Mouse (Mus musculus): ENCODE results near the gene Gpr171. TPM values are rescaled to one million over a fixed set of nuclear protein-coding genes. Genes with fewer than 3 reads are reported as not detected.
"Not testable (repeated sequence)": the region's sequence is repeated elsewhere in the genome, so short reads cannot be mapped to it uniquely, and the experiment has no call there.

Gpr171 gene
- polyA plus RNA-seq, 1 experiment from 2014 or later, result 0.53 TPM

DNA sequence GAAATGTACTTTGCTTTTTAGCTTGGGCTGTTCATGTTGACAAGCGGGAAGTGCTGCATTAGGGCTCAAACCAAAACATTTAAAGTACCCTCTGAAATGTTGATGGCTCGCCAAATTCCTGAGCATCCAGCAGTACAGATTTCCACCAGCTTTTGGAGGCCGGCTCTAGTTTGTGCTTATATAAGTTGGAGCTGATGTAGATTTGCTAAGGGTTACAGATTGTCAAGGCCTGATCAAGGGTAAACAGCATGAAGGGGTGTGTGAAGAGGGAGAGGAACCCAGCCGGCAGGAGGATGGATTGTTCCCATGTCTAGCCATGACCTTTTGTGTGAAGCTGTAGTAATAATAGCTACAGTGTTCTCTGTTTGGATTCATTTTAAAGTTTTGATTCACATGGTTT, 29.5 kb upstream of the Gpr171 start:
- 85% methylated on average over 4 of the region's 4 CpGs for WGBS
- no peaks in the 10 kb centered on the region for H3K27me3 ChIP-seq (ENCODE audit: low read depth, poor library complexity, severe bottlenecking)
- no peak overlapping the region for H3K27ac ChIP-seq
- DNase-seq (ENCODE audit: low spot score), result no peak
- peaks cover 1% of the 10 kb centered on the region; the same call in 1 of the 2 replicates for H3K4me1 ChIP-seq
- no peaks in the 10 kb centered on the region for H3K36me3 ChIP-seq
- no peaks in the 10 kb centered on the region for H3K9me3 ChIP-seq (replicated peaks)
- H3K4me3 ChIP-seq, result no peak overlapping the region

DNA sequence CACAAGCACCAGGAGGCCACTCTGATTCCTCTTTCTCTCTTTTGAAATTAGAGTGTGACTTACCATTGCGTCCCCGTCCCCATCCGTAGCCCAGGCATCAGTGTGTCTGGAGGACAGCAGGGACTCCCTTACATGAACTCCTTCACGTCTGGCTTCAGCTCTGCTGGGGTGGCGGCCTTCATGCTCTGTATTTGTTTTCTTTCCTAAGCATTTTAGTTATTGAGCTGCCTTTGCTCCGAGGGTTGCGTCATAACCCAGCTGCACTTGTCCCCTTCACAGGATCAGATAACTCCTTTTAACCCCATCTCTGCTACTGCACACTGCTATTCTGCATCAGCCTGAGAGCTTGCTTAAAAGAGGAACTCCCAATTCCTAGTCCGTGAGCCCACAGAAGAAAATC, 28.8 kb upstream of the Gpr171 start:
- Histone ChIP-seq H3K27ac (no peak overlapping the region), H3K36me3 (no peaks in the 10 kb centered on the region), H3K9me3 (replicated peaks) (no peaks in the 10 kb centered on the region), H3K4me1 (peaks cover 8% of the 10 kb centered on the region; the same call in 1 of the 2 replicates), H3K27me3 (ENCODE audit: low read depth, poor library complexity, severe bottlenecking) (no peaks in the 10 kb centered on the region), H3K4me3 (no peak overlapping the region)
- 69% methylated on average over 8 of the region's 8 CpGs for WGBS
- DNase-seq (ENCODE audit: low spot score), result no peak

DNA sequence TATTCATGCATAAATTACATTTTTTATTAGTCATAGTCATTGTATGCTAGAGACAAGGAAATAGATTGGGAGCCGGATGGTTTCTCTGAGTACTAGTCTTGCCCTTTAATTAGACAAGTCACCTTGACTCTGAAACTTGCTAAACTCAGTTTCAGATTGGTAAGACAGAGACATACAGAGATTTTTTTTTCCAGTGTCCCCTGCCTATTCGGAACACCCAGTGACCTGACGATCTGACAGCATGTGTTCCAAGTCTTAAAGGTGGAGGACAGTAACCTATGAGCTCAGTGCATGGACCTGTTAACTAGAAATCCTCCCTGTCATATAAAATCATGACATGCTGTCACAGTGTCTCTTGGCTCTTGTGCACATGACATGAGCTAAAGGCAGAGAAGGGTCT, 27.9 kb upstream of the Gpr171 start:
- Histone ChIP-seq H3K27ac (no peak overlapping the region), H3K4me3 (no peak overlapping the region), H3K4me1 (peaks cover 8% of the 10 kb centered on the region; the same call in 1 of the 2 replicates), H3K27me3 (ENCODE audit: low read depth, poor library complexity, severe bottlenecking) (no peaks in the 10 kb centered on the region), H3K9me3 (replicated peaks) (no peaks in the 10 kb centered on the region), H3K36me3 (no peaks in the 10 kb centered on the region)
- WGBS, result 87% methylated on average over 3 of the region's 3 CpGs
- no peak for DNase-seq (ENCODE audit: low spot score)

DNA sequence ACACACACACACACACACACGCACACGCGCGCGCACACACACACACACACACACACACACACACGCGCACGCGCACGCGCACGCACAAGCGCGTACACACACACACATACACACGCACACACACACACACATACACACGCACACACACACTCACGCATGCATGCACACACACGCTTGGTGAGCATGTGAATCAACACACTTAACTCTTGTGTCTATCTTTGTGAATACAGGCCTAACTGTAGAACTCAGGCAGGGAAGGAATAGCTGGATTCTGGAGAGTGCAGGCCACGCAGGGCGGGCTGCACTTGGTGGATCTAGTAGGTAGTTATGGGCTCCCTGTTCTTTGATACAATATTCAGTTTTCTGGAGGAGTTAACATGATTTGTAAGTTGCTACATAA, 27.1 kb upstream of the Gpr171 start:
- Histone ChIP-seq H3K4me1 (peaks cover 14% of the 10 kb centered on the region), H3K36me3 (no peaks in the 10 kb centered on the region), H3K4me3 (no peak overlapping the region), H3K9me3 (replicated peaks) (no peaks in the 10 kb centered on the region), H3K27me3 (ENCODE audit: low read depth, poor library complexity, severe bottlenecking) (no peaks in the 10 kb centered on the region), H3K27ac (no peak overlapping the region)
- no peak for DNase-seq (ENCODE audit: low spot score)
- WGBS, result 80% methylated on average over 20 of the region's 20 CpGs

DNA sequence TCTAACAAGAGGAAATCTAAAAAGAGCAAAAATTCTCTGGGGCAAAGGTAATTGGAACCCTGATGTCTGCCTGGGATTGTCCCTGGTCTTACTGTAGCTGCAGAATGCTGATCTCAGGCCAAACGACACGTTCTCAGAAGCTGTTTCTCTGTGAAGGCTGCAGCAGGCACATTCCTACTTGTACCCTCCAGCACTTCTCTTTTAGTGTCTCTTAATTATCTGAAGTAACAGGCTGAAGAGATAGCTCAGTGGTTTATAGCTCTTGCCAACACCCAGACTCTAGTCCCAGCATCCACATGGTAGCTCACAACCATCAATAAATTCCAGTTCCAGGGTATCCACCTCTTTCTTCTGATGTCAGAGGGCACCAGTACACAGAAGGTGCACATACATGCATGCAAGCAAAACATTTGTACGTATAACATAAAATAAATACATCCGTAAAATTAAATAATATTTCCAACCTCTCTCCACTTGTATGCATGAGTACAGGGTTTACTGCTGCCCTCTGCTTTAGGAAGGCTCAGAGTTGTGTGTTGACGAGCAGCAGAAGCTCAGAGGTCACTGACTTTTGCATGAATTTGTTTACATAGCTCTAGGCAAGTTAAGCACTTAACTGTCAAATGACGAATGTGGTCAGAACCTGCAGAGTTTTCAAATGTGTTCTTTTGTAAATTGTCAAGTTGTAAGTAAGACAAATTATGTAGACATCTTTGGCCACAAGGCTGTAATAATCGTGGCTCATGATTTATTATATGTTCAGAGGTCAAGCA, 24.3 kb upstream of the Gpr171 start:
- DNase-seq (ENCODE audit: low spot score), result no peak

DNA sequence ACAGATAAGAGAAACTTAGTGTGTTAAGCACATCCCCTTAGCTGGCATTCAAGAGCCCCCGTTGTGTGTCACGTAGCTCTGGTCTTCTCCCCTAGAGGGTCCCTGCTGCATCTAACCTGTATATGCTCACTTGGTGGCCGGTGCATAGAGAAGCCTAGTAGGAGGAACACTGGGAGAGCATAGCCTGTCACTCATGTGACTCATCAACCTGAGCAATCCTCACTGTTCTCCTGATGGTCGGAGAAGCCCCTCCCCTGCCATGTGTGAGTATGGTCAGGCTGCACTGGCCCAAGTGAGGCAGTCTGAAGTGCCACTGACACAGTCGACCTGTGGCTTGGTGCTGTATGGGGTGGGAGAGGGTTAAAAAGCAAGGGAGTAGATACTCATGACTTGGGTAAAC, 23.4 kb upstream of the Gpr171 start:
- H3K4me3 ChIP-seq, result no peak overlapping the region
- H3K4me1 ChIP-seq, result peaks cover 16% of the 10 kb centered on the region
- H3K36me3 ChIP-seq, result no peaks in the 10 kb centered on the region
- no peaks in the 10 kb centered on the region for H3K9me3 ChIP-seq (replicated peaks)
- WGBS, result 62% methylated on average over 5 of the region's 5 CpGs
- no peak for DNase-seq (ENCODE audit: low spot score)
- no peaks in the 10 kb centered on the region for H3K27me3 ChIP-seq (ENCODE audit: low read depth, poor library complexity, severe bottlenecking)
- no peak overlapping the region for H3K27ac ChIP-seq

More for the DNA sequence above, 24.3 kb upstream of the Gpr171 start:
- Histone ChIP-seq H3K27ac (no peak overlapping the region), H3K36me3 (no peaks in the 10 kb centered on the region), H3K9me3 (replicated peaks) (no peaks in the 10 kb centered on the region), H3K27me3 (ENCODE audit: low read depth, poor library complexity, severe bottlenecking) (no peaks in the 10 kb centered on the region), H3K4me3 (no peak overlapping the region), H3K4me1 (peaks cover 16% of the 10 kb centered on the region)
- WGBS, result 36% methylated on average over 7 of the region's 7 CpGs

DNA sequence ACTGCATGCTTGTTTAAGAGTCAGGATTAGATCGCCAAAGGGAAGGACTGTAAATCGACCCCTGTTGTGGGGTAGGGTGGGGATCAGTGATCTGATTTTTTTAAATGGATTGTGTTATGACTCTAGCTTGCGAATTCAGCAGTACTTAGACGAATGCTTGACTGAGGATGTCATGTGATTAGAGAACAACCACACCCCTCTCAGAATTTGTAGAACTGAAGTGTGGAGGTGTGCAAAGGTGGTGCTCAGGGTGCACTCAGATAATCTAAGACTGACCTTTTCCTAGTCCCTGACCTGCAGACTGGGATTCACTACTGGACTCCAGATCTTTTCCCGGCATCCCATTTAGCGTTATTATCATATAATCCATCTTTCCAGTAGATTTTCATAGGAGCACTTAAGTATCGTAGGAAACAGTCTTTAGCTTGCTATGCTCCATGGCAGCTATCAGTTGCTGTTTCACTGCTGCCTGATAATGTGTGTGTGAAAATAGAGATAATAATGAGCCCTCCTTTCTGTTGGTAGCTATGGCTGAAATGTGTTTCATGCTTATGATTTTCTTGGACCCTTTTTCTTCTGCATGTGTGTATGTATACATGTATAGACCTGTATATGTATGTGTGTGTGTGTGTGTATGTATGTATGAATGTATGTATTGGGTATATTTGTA, 20.3 kb upstream of the Gpr171 start:
- Histone ChIP-seq H3K9me3 (replicated peaks) (no peaks in the 10 kb centered on the region), H3K4me1 (peaks cover 16% of the 10 kb centered on the region), H3K27me3 (ENCODE audit: low read depth, poor library complexity, severe bottlenecking) (no peaks in the 10 kb centered on the region), H3K36me3 (no peaks in the 10 kb centered on the region), H3K27ac (no peak overlapping the region), H3K4me3 (no peak overlapping the region)
- DNase-seq (ENCODE audit: low spot score), result no peak
- WGBS, result 72% methylated on average over 7 of the region's 7 CpGs

DNA sequence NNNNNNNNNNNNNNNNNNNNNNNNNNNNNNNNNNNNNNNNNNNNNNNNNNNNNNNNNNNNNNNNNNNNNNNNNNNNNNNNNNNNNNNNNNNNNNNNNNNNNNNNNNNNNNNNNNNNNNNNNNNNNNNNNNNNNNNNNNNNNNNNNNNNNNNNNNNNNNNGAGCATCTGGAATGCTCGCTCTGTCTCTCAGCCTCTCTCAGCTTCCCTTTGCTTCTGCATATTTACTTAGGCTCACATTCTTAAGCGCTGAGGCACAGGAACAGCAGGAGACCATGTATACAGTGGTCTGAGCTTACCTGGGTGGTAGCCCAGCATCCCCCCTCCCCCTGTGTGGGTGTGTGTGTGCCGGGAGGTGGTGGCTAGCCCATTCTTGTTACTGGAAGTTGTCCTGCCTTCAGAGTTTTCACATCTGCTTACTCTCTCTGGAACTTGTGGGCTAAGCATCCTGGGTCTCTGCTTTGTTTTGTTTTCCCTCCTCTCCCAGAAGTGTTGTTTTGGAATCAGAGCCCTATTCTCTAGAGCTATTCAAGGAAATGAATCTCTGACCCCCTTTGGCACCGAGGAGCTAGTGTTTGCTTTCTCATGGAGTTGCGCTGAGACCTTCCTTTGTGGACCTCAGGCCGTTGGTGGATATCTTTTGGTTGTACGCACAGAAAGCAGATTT, 19.6 kb upstream of the Gpr171 start:
- Histone ChIP-seq H3K36me3 (no peaks in the 10 kb centered on the region), H3K27ac (no peak overlapping the region), H3K4me1 (peaks cover 16% of the 10 kb centered on the region), H3K27me3 (ENCODE audit: low read depth, poor library complexity, severe bottlenecking) (no peaks in the 10 kb centered on the region), H3K9me3 (replicated peaks) (no peaks in the 10 kb centered on the region), H3K4me3 (no peak overlapping the region)
- DNase-seq (ENCODE audit: low spot score), result no peak
- 58% methylated on average over 7 of the region's 7 CpGs for WGBS

DNA sequence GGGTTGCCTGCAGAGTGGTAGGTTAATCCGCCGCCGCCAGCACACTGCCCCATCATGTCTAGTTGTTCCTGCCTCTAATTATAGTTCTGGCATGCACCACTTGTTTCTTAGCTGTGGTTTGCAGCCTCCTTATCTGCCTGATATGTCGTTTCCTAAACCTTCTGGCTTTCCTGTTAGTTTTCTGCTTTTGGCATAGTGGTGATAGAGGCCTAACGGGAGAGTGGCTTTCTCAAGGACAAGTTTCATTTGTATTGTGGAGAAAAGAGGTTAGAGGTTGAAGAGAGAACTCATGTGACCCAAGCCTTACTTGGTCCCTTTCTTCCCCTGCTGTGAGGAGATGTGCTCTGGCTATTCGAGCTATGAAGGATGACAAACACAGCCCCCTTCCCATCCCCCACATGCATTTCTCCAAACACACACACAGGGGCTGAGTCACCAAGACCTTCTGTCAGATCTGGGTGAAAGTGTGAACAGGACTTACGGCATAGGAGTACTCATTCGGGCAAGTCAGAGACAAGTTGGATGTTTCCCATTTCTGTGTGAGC, 12.4 kb upstream of the Gpr171 start:
- no peaks in the 10 kb centered on the region for H3K27me3 ChIP-seq (ENCODE audit: low read depth, poor library complexity, severe bottlenecking)
- DNase-seq (ENCODE audit: low spot score), result no peak
- WGBS, result 82% methylated on average over 8 of the region's 8 CpGs
- no peak overlapping the region for H3K27ac ChIP-seq
- no peak overlapping the region for H3K4me3 ChIP-seq
- no peaks in the 10 kb centered on the region for H3K36me3 ChIP-seq
- no peaks in the 10 kb centered on the region for H3K9me3 ChIP-seq (replicated peaks)
- no peaks in the 10 kb centered on the region for H3K4me1 ChIP-seq

DNA sequence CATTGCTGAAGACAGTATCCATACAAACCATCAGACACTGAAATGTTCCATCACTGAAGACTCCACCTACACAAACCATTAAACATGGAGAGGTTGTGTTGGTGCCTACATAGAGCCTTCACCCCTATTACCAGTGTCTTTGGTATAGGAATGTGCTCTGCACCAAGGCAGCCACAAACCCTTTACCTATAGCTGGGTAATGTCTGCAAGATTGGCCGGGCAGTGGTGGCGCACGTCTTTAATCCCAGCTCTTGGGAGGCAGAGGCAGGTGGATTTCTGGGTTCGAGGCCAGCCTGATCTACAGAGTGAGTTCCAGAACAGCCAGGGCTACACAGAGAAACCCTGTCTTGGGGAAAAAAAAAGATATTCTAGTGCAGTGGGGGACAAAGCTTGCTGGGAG, 11.7 kb upstream of the Gpr171 start:
- not testable (repeated sequence) for H3K27me3 ChIP-seq (ENCODE audit: low read depth, poor library complexity, severe bottlenecking); DNase-seq (ENCODE audit: low spot score); H3K4me1 ChIP-seq; H3K9me3 ChIP-seq (replicated peaks); H3K27ac ChIP-seq; H3K4me3 ChIP-seq; H3K36me3 ChIP-seq
- WGBS, result 94% methylated on average over 4 of the region's 4 CpGs

DNA sequence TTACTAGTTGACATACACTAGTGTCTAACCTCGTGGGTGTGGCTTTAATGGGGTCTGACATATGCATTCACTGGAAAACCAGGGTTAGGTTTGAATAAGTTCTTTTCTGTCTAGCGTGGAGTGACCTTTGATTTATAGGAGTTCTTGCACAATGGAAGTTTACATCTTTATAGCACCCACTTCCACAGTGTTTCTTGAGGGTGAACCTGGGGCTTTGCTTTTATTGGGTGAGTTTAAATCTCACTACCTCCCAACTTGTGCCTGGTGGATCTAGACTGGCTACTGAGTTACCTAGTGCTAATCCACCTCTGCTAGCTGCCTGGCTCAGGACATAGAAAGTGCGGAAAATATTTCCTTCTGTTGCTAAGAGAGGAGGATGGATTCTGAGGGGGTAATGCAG, 10.3 kb upstream of the Gpr171 start:
- H3K9me3 ChIP-seq (replicated peaks), result no peaks in the 10 kb centered on the region
- no peaks in the 10 kb centered on the region for H3K27me3 ChIP-seq (ENCODE audit: low read depth, poor library complexity, severe bottlenecking)
- H3K4me1 ChIP-seq, result no peaks in the 10 kb centered on the region
- WGBS, result 86% methylated on average over 3 of the region's 3 CpGs
- no peak overlapping the region for H3K4me3 ChIP-seq
- DNase-seq (ENCODE audit: low spot score), result no peak
- no peak overlapping the region for H3K27ac ChIP-seq
- no peaks in the 10 kb centered on the region for H3K36me3 ChIP-seq

DNA sequence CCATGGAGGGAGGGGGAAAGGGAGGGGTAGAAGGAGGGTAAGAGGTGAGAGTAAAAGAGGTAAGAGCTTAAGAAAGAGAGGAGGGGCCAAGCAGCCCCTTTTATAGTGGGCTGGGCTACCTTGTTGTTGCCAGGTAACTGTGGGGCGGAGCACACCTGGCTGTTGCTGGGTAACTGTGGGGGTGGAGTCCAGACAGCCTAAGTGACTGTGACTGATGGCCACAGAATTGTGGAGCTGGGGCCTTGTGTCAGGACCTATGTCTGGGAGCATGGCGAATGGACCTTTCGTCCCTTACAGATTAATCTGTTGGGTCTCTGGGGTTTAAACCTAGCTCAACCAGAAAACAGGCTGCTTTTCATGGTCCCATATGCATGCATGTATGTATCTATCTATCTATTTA, 8.2 kb upstream of the Gpr171 start:
- H3K27me3 ChIP-seq (ENCODE audit: low read depth, poor library complexity, severe bottlenecking); H3K4me1 ChIP-seq; H3K27ac ChIP-seq; H3K4me3 ChIP-seq; H3K36me3 ChIP-seq; H3K9me3 ChIP-seq (replicated peaks); DNase-seq (ENCODE audit: low spot score): not testable (repeated sequence)
- WGBS, result 87% methylated on average over 3 of the region's 3 CpGs

DNA sequence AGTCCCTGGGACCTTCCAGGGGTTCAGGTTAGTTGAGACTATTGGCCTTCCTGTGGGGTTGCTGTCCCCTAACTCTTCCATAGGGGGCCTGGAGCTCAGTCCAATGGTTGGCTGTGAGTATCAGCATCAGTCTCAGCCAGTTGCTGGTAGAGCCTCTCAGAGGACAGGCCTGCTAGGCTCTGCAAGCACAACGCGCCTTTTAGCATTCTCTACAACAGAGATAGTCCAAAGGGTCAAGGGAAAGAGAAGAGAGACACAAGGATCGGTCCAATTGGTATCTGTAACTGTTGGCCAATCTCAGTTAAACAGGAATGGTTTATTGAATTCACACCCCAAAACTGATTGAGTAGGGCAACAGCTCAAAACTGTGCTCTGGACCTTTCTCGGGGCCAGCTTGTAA, 5.8 kb upstream of the Gpr171 start:
- DNase-seq (ENCODE audit: low spot score), result no peak
- no peaks in the 10 kb centered on the region for H3K36me3 ChIP-seq
- 95% methylated on average over 4 of the region's 4 CpGs for WGBS
- no peaks in the 10 kb centered on the region for H3K9me3 ChIP-seq (replicated peaks)
- H3K27me3 ChIP-seq (ENCODE audit: low read depth, poor library complexity, severe bottlenecking), result no peaks in the 10 kb centered on the region
- H3K4me1 ChIP-seq, result no peaks in the 10 kb centered on the region
- no peak overlapping the region for H3K4me3 ChIP-seq
- no peak overlapping the region for H3K27ac ChIP-seq

Data from limb, embryonic 10.5 days (tissue).